Mouse (Mus musculus): ENCODE measurements around the gene Rnaseh2c. TPM values are rescaled to one million over a fixed set of nuclear protein-coding genes. Genes with fewer than 3 reads are reported as not detected.

Gene Rnaseh2c
- polyA plus RNA-seq, 1 experiment, result 77.8 TPM

DNA sequence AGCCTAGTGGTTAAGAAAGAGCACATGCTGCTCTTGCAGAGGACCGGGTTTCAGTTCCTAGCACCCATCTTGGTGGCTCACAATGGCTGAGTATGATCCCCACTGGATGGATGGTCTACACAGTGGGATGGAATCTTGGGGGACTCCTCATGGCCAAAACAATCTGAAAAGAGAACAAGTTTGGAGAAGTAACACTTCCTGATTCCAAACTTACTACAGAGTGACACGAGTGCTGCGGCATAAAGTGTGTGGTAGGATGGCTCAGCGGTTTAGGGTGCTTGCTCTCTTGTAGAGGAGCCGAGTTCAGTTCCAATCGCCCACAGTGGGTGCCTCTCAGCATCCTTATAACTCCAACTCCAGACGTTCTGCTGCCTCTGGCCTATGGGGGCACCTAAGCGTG lies 23.6 kb downstream of the Rnaseh2c start:
- TF ChIP-seq USF1 (IDR thresholded peaks at IDR 0.05; ENCODE audit: low read depth), result no peak
- TF ChIP-seq MYOG (IDR thresholded peaks at IDR 0.05; ENCODE audit: control insufficient read depth, extremely low read depth, insufficient read length), result no peak
- no peak for TF ChIP-seq MYOD1 (IDR thresholded peaks at IDR 0.05; ENCODE audit: control insufficient read depth, insufficient read length, low read depth)
- no peak for TF ChIP-seq MAX (IDR thresholded peaks at IDR 0.05)
- TF ChIP-seq FOSL1 (IDR thresholded peaks at IDR 0.05; ENCODE audit: insufficient read depth, low read length, poor library complexity, severe bottlenecking), result no peak
- no peak for TF ChIP-seq CTCF (IDR thresholded peaks at IDR 0.05; ENCODE audit: control insufficient read depth, insufficient read depth, insufficient read length)
- no peak for TF ChIP-seq CEBPB (IDR thresholded peaks at IDR 0.05; ENCODE audit: low read depth)
- H3K36me3 ChIP-seq (ENCODE audit: control insufficient read depth, insufficient read depth), result no peaks in the 10 kb centered on the region
- H3K79me2 ChIP-seq (ENCODE audit: control insufficient read depth, insufficient read depth), result no peaks in the 10 kb centered on the region
- no peaks in the 10 kb centered on the region for H3K27me3 ChIP-seq (ENCODE audit: control insufficient read depth, insufficient read depth, insufficient read length)
- no peak overlapping the region for H3K4me3 ChIP-seq (ENCODE audit: insufficient read depth, poor library complexity, severe bottlenecking)
- H3ac ChIP-seq (ENCODE audit: control insufficient read depth, insufficient read length, low read depth), result no peak overlapping the region
- H3K79me3 ChIP-seq (ENCODE audit: low read depth), result no peaks in the 10 kb centered on the region

DNA sequence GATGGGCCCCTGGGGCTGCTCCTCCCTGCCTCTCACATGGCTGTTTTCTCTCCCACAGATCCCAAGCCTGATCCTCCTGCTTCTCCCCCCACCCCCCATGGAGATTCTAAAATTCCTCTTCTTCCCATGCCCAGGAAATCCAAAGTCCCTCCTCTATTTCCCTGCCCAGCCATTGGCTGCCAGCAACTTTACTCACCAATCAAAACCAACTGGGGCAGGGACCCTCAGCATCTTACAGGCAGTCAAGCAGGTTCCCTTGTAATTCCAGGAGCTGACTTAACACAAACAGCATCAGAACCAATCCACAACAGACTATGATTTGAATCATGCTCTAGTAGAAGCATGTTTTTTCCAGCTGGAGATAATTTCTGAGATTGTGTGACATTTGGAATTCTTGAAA lies 28.2 kb downstream of the Rnaseh2c start:
- TF ChIP-seq CEBPB (IDR thresholded peaks at IDR 0.05; ENCODE audit: low read depth) (no peak), USF1 (IDR thresholded peaks at IDR 0.05; ENCODE audit: low read depth) (no peak), CTCF (IDR thresholded peaks at IDR 0.05; ENCODE audit: control insufficient read depth, insufficient read depth, insufficient read length) (no peak), MYOD1 (IDR thresholded peaks at IDR 0.05; ENCODE audit: control insufficient read depth, insufficient read length, low read depth) (no peak), MAX (IDR thresholded peaks at IDR 0.05) (no peak)

GRCm38 (mm10) chr19:5632120-5632519 lies 30.4 kb downstream of the Rnaseh2c start:
- Histone ChIP-seq H3ac (ENCODE audit: control insufficient read depth, insufficient read length, low read depth) (no peak overlapping the region), H3K36me3 (ENCODE audit: control insufficient read depth, insufficient read depth) (no peaks in the 10 kb centered on the region), H3K79me3 (ENCODE audit: low read depth) (no peaks in the 10 kb centered on the region), H3K79me2 (ENCODE audit: control insufficient read depth, insufficient read depth) (no peaks in the 10 kb centered on the region), H3K4me3 (ENCODE audit: insufficient read depth, poor library complexity, severe bottlenecking) (no peak overlapping the region), H3K27me3 (ENCODE audit: control insufficient read depth, insufficient read depth, insufficient read length) (no peaks in the 10 kb centered on the region)
- TF ChIP-seq CEBPB (IDR thresholded peaks at IDR 0.05; ENCODE audit: low read depth), result no peak
- TF ChIP-seq MYOD1 (IDR thresholded peaks at IDR 0.05; ENCODE audit: control insufficient read depth, insufficient read length, low read depth), result peak; percentile 19
- no peak for TF ChIP-seq MAX (IDR thresholded peaks at IDR 0.05)

More for the DNA sequence above, 28.2 kb downstream of the Rnaseh2c start:
- H3K4me3 ChIP-seq (ENCODE audit: insufficient read depth, poor library complexity, severe bottlenecking), result no peak overlapping the region
- no peaks in the 10 kb centered on the region for H3K36me3 ChIP-seq (ENCODE audit: control insufficient read depth, insufficient read depth)
- H3K27me3 ChIP-seq (ENCODE audit: control insufficient read depth, insufficient read depth, insufficient read length), result no peaks in the 10 kb centered on the region
- H3ac ChIP-seq (ENCODE audit: control insufficient read depth, insufficient read length, low read depth), result no peak overlapping the region
- H3K79me2 ChIP-seq (ENCODE audit: control insufficient read depth, insufficient read depth), result no peaks in the 10 kb centered on the region
- no peaks in the 10 kb centered on the region for H3K79me3 ChIP-seq (ENCODE audit: low read depth)

- Histone ChIP-seq H3K4me3 (ENCODE audit: insufficient read depth, poor library complexity, severe bottlenecking) (peak overlapping the region; percentile 11), H3K27me3 (ENCODE audit: control insufficient read depth, insufficient read depth, insufficient read length) (no peaks in the 10 kb centered on the region)
Measured at GRCm38 (mm10) chr19:5636036-5636570, 34.4 kb downstream of the Rnaseh2c start.

GRCm38 (mm10) chr19:5636571-5637041 lies 34.9 kb downstream of the Rnaseh2c start:
- Histone ChIP-seq H3K4me3 (ENCODE audit: insufficient read depth, poor library complexity, severe bottlenecking) (peak overlapping the region; percentile 75), H3ac (ENCODE audit: control insufficient read depth, insufficient read length, low read depth) (peak overlapping the region; percentile 69), H3K27me3 (ENCODE audit: control insufficient read depth, insufficient read depth, insufficient read length) (no peaks in the 10 kb centered on the region), H3K79me3 (ENCODE audit: low read depth) (peaks cover 12% of the 10 kb centered on the region), H3K36me3 (ENCODE audit: control insufficient read depth, insufficient read depth) (peaks cover 30% of the 10 kb centered on the region), H3K79me2 (ENCODE audit: control insufficient read depth, insufficient read depth) (peaks cover 28% of the 10 kb centered on the region)
- no peak for TF ChIP-seq FOSL1 (IDR thresholded peaks at IDR 0.05; ENCODE audit: insufficient read depth, low read length, poor library complexity, severe bottlenecking)
- no peak for TF ChIP-seq MYOG (IDR thresholded peaks at IDR 0.05; ENCODE audit: control insufficient read depth, extremely low read depth, insufficient read length)
- no peak for TF ChIP-seq MAX (IDR thresholded peaks at IDR 0.05)
- TF ChIP-seq USF1 (IDR thresholded peaks at IDR 0.05; ENCODE audit: low read depth), result no peak
- no peak for TF ChIP-seq CTCF (IDR thresholded peaks at IDR 0.05; ENCODE audit: control insufficient read depth, insufficient read depth, insufficient read length)
- TF ChIP-seq MYOD1 (IDR thresholded peaks at IDR 0.05; ENCODE audit: control insufficient read depth, insufficient read length, low read depth), result no peak
- no peak for TF ChIP-seq CEBPB (IDR thresholded peaks at IDR 0.05; ENCODE audit: low read depth)

More at GRCm38 (mm10) chr19:5636036-5636570, 34.4 kb downstream of the Rnaseh2c start:
- peaks cover 25% of the 10 kb centered on the region for H3K36me3 ChIP-seq (ENCODE audit: control insufficient read depth, insufficient read depth)
- peaks cover 28% of the 10 kb centered on the region for H3K79me2 ChIP-seq (ENCODE audit: control insufficient read depth, insufficient read depth)
- H3ac ChIP-seq (ENCODE audit: control insufficient read depth, insufficient read length, low read depth), result no peak overlapping the region
- TF ChIP-seq CEBPB (IDR thresholded peaks at IDR 0.05; ENCODE audit: low read depth) (no peak), MYOG (IDR thresholded peaks at IDR 0.05; ENCODE audit: control insufficient read depth, extremely low read depth, insufficient read length) (no peak), MYOD1 (IDR thresholded peaks at IDR 0.05; ENCODE audit: control insufficient read depth, insufficient read length, low read depth) (no peak), FOSL1 (IDR thresholded peaks at IDR 0.05; ENCODE audit: insufficient read depth, low read length, poor library complexity, severe bottlenecking) (no peak), MAX (IDR thresholded peaks at IDR 0.05) (no peak), USF1 (IDR thresholded peaks at IDR 0.05; ENCODE audit: low read depth) (no peak), CTCF (IDR thresholded peaks at IDR 0.05; ENCODE audit: control insufficient read depth, insufficient read depth, insufficient read length) (no peak)
- H3K79me3 ChIP-seq (ENCODE audit: low read depth), result peaks cover 12% of the 10 kb centered on the region

Data from C2C12 (cell line).